24 mouse cellular contexts compared by ENCODE assay signal in genomic region chr3:92364887-92365286, GRCm38 (mm10). TPM values are rescaled to one million over a fixed set of nuclear protein-coding genes. Genes with fewer than 3 reads are reported as not detected.
DNase-seq lines count a peak whose midpoint lies in the region; ATAC-seq and TF ChIP-seq lines count a peak whose summit lies in the region.
"Had no signal": no experiment of that assay in that cellular context is flagged by ENCODE, and none has a peak within 500 bp of the region (broad histone marks: within the 10 kb centered on the region; RNA-seq: fewer than 3 reads in every experiment).

Gene Sprr2f (plus strand): TSS chr3:92365187.

- WGBS in kidney, embryonic 14.5 days, result 68% methylated on average over 3 of the region's 3 CpGs
- WGBS in kidney, embryonic 15.5 days, result 62% methylated on average over 3 of the region's 3 CpGs
- 72% methylated on average over 3 of the region's 3 CpGs for WGBS in kidney, embryonic 16.5 days
- WGBS in kidney, postnatal 0 days, result 64% methylated on average over 3 of the region's 3 CpGs
- 53% methylated on average over 3 of the region's 3 CpGs for WGBS in kidney, adult 2 months

- H3K27ac ChIP-seq in kidney, embryonic 14.5 days (ENCODE audit: low read depth, low read length), result no peak within 1 kb of the TSS
- no peak within 1 kb of the TSS for H3K27ac ChIP-seq in kidney, embryonic 15.5 days
- H3K27ac ChIP-seq in kidney, embryonic 16.5 days (ENCODE audit: low read length), result no peak within 1 kb of the TSS
- H3K27ac ChIP-seq in kidney, postnatal 0 days, result no peak within 1 kb of the TSS
- no peak within 1 kb of the TSS for H3K27ac ChIP-seq in kidney, adult 2 months (ENCODE audit: insufficient read depth, low read depth, low read length)

- no peak for TF ChIP-seq POLR2A in kidney, adult 2 months (IDR thresholded peaks at IDR 0.05; ENCODE audit: low read depth, low read length)

- no peaks in the 10 kb centered on the region for H3K36me3 ChIP-seq in kidney, embryonic 14.5 days (ENCODE audit: control insufficient read depth, insufficient read depth, low read length)
- H3K36me3 ChIP-seq in kidney, embryonic 15.5 days, result no peaks in the 10 kb centered on the region
- H3K36me3 ChIP-seq in kidney, embryonic 16.5 days (ENCODE audit: insufficient read depth, low read length), result no peaks in the 10 kb centered on the region
- no peaks in the 10 kb centered on the region for H3K36me3 ChIP-seq in kidney, postnatal 0 days (ENCODE audit: insufficient read depth, low read length)
- H3K36me3 ChIP-seq in kidney, adult 2 months (ENCODE audit: control insufficient read depth, insufficient read depth, low read length), result no peaks in the 10 kb centered on the region
- H3K36me3 ChIP-seq: G1E had no signal

- no peak for ATAC-seq in kidney, embryonic 14.5 days (ENCODE audit: low FRiP score, low TSS enrichment)
- ATAC-seq in kidney, embryonic 15.5 days (replicated peaks; ENCODE audit: low FRiP score), result no peak
- no peak for ATAC-seq in kidney, embryonic 16.5 days (ENCODE audit: low FRiP score, low TSS enrichment)
- no peak for ATAC-seq in kidney, postnatal 0 days (replicated peaks; ENCODE audit: low FRiP score, low read depth)
- ATAC-seq: activated CD4-positive, CD25-positive, alpha-beta regulatory T cell, adult 4 months; CD4-positive, CD25-positive, alpha-beta regulatory T cell, adult 4 months; Patski had no signal

- no peaks in the 10 kb centered on the region for H3K27me3 ChIP-seq in kidney, embryonic 14.5 days (ENCODE audit: control insufficient read depth, insufficient read depth, low read length)
- H3K27me3 ChIP-seq in kidney, embryonic 15.5 days, result no peaks in the 10 kb centered on the region
- H3K27me3 ChIP-seq in kidney, embryonic 16.5 days (ENCODE audit: insufficient read depth, low read length), result no peaks in the 10 kb centered on the region
- no peaks in the 10 kb centered on the region for H3K27me3 ChIP-seq in kidney, postnatal 0 days (ENCODE audit: insufficient read depth, low read length)
- H3K27me3 ChIP-seq in kidney, adult 2 months (replicated peaks; ENCODE audit: control insufficient read depth, insufficient read depth, low read length), result no peaks in the 10 kb centered on the region
- H3K27me3 ChIP-seq: CH12.LX, Patski had no signal

- 0 out of 2 replicates have a peak, but pooled peaks cover 2% of the 10 kb centered on the region for H3K4me1 ChIP-seq in kidney, embryonic 14.5 days (ENCODE audit: control insufficient read depth, insufficient read depth, low read length)
- no peaks in the 10 kb centered on the region for H3K4me1 ChIP-seq in kidney, embryonic 15.5 days
- 0 out of 2 replicates have a peak, but pooled peaks cover 2% of the 10 kb centered on the region for H3K4me1 ChIP-seq in kidney, embryonic 16.5 days (ENCODE audit: insufficient read depth, low read length)
- H3K4me1 ChIP-seq in kidney, postnatal 0 days (replicated peaks; ENCODE audit: insufficient read depth, low read length), result no peaks in the 10 kb centered on the region
- no peaks in the 10 kb centered on the region for H3K4me1 ChIP-seq in kidney, adult 2 months (ENCODE audit: control insufficient read depth, insufficient read depth, low read length)

- H3K4me2 ChIP-seq in kidney, embryonic 14.5 days (replicated peaks; ENCODE audit: low read depth, low read length), result no peak within 1 kb of the TSS
- H3K4me2 ChIP-seq in kidney, embryonic 15.5 days, result no peak within 1 kb of the TSS
- no peak within 1 kb of the TSS for H3K4me2 ChIP-seq in kidney, embryonic 16.5 days (replicated peaks; ENCODE audit: low read depth, low read length)
- H3K4me2 ChIP-seq in kidney, postnatal 0 days (ENCODE audit: low read length), result no peak within 1 kb of the TSS

- H3K9me3 ChIP-seq in kidney, embryonic 14.5 days (ENCODE audit: control insufficient read depth, low read length), result no peaks in the 10 kb centered on the region
- H3K9me3 ChIP-seq in kidney, embryonic 15.5 days (replicated peaks), result no peaks in the 10 kb centered on the region
- H3K9me3 ChIP-seq in kidney, embryonic 16.5 days (ENCODE audit: low read length), result no peaks in the 10 kb centered on the region
- no peaks in the 10 kb centered on the region for H3K9me3 ChIP-seq in kidney, postnatal 0 days (replicated peaks; ENCODE audit: low read length)

- no peak within 1 kb of the TSS for H3K9ac ChIP-seq in kidney, embryonic 14.5 days (ENCODE audit: low read depth, low read length)
- H3K9ac ChIP-seq in kidney, embryonic 15.5 days, result no peak within 1 kb of the TSS
- no peak within 1 kb of the TSS for H3K9ac ChIP-seq in kidney, embryonic 16.5 days (replicated peaks; ENCODE audit: low read length)
- H3K9ac ChIP-seq in kidney, postnatal 0 days (ENCODE audit: low read depth, low read length), result no peak within 1 kb of the TSS

- TF ChIP-seq CTCF in kidney, postnatal 0 days (IDR thresholded peaks at IDR 0.05; ENCODE audit: low read depth), result no peak
- no peak for TF ChIP-seq CTCF in kidney, adult 2 months (conservative IDR thresholded peaks at IDR 0.05; ENCODE audit: insufficient read depth, insufficient read length, low read depth, low read length)

- no peak for DNase-seq in kidney, postnatal 25 days
- no peak for DNase-seq in kidney, adult 8-10 months
- no peak for DNase-seq in kidney, postnatal 14 days
- no peak for DNase-seq in kidney, postnatal 0 days (ENCODE audit: low spot score)
- DNase-seq in kidney, adult 2 months, result no peak
- DNase-seq: adrenal gland, adult 2 months; adrenal gland, adult 8-10 months; adrenal gland, postnatal 10 days; adrenal gland, postnatal 14 days; adrenal gland, postnatal 25 days; adrenal gland, postnatal 36 days; B cell, adult 2 months; cerebellum, adult 11 months; cerebellum, adult 11-12 months had no signal

- H3K4me3 ChIP-seq in kidney, embryonic 14.5 days (ENCODE audit: low read length), result no peak within 1 kb of the TSS
- H3K4me3 ChIP-seq in kidney, embryonic 15.5 days (replicated peaks), result no peak within 1 kb of the TSS
- H3K4me3 ChIP-seq in kidney, embryonic 16.5 days (ENCODE audit: low read length), result no peak within 1 kb of the TSS
- H3K4me3 ChIP-seq in kidney, postnatal 0 days (replicated peaks; ENCODE audit: low read depth, low read length), result no peak within 1 kb of the TSS
- no peak within 1 kb of the TSS for H3K4me3 ChIP-seq in kidney, adult 2 months (ENCODE audit: insufficient read depth, low read depth, low read length)

RNA-seq across cellular contexts. Expression of gene Sprr2f, which starts in this region (rescaled TPM):
- polyA plus RNA-seq in kidney, embryonic 14.5 days (2014; fragmentation: Nextera tagmentation; extraction: Ambion mirVana), result 14.5 and 17.1 TPM in 2 replicates
- polyA plus RNA-seq in kidney, embryonic 15.5 days (2015; fragmentation: Nextera tagmentation; extraction: Ambion mirVana), result 13.1 and 30.3 TPM in 2 replicates
- 38.9 and 39.7 TPM in 2 replicates for polyA plus RNA-seq in kidney, embryonic 16.5 days (2015; fragmentation: Nextera tagmentation; extraction: Ambion mirVana)
- 30.3 and 58.0 TPM in 2 replicates for polyA plus RNA-seq in kidney, postnatal 0 days (2015; fragmentation: Nextera tagmentation; extraction: Ambion mirVana)
- polyA plus RNA-seq in kidney, adult 2 months (2012; rRNA removed), result 0.25 and 0.54 TPM in 2 replicates
- polyA plus RNA-seq: activated CD4-positive, CD25-positive, alpha-beta regulatory T cell, adult 4 months; adrenal gland, adult 2 months; brain, embryonic 14.5 days; C2C12; CD4-positive, CD25-positive, alpha-beta regulatory T cell, adult 4 months; G1E; Patski had no signal
